Mouse (Mus musculus): ENCODE measurements around the gene Llph. TPM values are rescaled to one million over a fixed set of nuclear protein-coding genes. Genes with fewer than 3 reads are reported as not detected.

The Llph gene
- polyA plus RNA-seq, 1 experiment, result 4.0 TPM

DNA sequence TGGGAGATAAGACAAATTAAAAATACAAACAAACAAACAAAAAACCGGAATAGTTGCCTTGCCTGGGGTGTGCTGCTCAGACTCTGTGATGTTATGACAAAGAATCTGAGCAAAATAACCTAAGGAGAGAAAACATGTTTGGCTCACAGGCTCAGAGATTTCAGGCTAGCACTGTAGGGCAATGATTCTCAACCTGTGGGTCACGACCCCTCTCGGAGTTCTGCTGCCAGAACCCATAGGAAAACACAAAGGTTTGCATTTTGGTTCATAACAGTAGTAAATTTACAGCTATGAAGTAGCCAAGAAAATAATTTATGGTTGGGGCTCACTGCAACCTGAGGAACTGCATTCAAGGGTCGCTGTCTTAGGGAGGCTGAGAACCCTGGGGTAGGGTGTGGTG lies 34.6 kb upstream of the Llph start:
- Histone ChIP-seq H3K4me1 (ENCODE audit: control insufficient read depth, insufficient read depth, low read length) (no peaks in the 10 kb centered on the region; the same call in 1 of the 2 replicates), H3K27me3 (ENCODE audit: control insufficient read depth, insufficient read depth, low read length) (no peaks in the 10 kb centered on the region), H3K27ac (ENCODE audit: control insufficient read depth, insufficient read depth, low read depth, low read length) (no peak overlapping the region), H3K36me3 (ENCODE audit: control insufficient read depth, insufficient read depth, low read length) (no peaks in the 10 kb centered on the region), H3K4me3 (ENCODE audit: control insufficient read depth, low read depth, low read length) (no peak overlapping the region)
- TF ChIP-seq POLR2A (IDR thresholded peaks at IDR 0.05; ENCODE audit: control insufficient read depth, low read depth, low read length) (no peak), CTCF (IDR thresholded peaks at IDR 0.05; ENCODE audit: control insufficient read depth, insufficient read depth, insufficient replicate concordance, low read depth, low read length) (no peak)

DNA sequence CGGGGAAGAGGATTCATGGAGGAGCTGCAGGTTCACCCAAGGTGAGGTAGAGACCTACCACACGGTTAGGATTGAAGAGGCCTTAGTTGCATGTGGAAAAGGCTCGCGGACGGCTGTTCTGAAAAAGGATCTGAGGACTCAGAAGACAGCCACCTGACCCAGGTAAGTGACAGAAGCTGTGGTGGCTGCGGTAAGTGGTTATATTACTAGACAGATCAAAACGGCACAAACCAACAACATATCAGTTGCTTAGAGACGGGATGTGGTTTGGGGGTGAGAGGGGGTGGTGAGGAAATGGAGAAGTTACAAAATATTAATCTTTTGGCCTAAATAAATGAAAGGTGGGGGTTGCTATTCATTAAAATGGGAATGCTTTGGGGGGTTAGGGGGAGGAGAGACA lies 33.6 kb upstream of the Llph start:
- no peak overlapping the region for H3K4me3 ChIP-seq (ENCODE audit: control insufficient read depth, low read depth, low read length)
- no peaks in the 10 kb centered on the region for H3K36me3 ChIP-seq (ENCODE audit: control insufficient read depth, insufficient read depth, low read length)
- TF ChIP-seq CTCF (IDR thresholded peaks at IDR 0.05; ENCODE audit: control insufficient read depth, insufficient read depth, insufficient replicate concordance, low read depth, low read length), result no peak
- TF ChIP-seq POLR2A (IDR thresholded peaks at IDR 0.05; ENCODE audit: control insufficient read depth, low read depth, low read length), result no peak
- no peak overlapping the region for H3K27ac ChIP-seq (ENCODE audit: control insufficient read depth, insufficient read depth, low read depth, low read length)
- no peaks in the 10 kb centered on the region for H3K27me3 ChIP-seq (ENCODE audit: control insufficient read depth, insufficient read depth, low read length)
- no peaks in the 10 kb centered on the region; the same call in 1 of the 2 replicates for H3K4me1 ChIP-seq (ENCODE audit: control insufficient read depth, insufficient read depth, low read length)

DNA sequence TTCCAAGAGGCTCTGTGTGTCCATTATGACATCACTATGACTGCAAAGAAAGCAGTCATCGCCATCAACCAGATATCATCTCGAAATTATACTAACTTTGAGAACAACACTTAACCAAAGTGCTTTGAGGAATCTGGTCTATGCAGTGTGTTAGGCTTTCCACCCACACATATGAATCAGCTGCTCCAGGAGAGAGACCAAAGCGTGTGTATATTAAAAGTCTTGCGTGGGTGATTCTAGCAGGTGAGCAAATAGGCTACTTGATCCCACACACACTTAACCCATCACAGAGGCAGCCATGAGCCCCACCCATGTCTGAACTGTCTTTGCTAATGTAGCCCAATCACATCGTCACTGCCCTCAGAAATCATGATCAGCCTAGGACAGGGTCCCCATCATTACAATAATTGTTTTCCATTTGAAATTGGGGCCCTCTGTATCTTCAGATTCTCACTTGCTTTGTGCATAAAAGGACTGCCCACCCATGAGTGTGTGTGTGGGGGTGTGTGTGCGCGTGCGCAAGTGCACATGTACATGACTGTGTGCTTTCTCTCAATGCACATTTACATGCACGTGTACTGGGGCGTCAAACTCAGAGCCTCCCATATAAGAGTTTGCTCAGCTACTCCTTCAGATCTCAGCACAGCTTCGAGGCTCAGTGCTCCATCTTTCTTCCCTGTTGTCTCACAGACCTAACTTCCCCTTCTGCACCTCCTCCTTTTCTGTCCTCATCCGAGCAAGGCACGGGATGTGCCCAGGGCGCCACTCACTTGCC lies 29.6 kb upstream of the Llph start:
- Histone ChIP-seq H3K27ac (ENCODE audit: control insufficient read depth, insufficient read depth, low read depth, low read length) (no peak overlapping the region), H3K27me3 (ENCODE audit: control insufficient read depth, insufficient read depth, low read length) (no peaks in the 10 kb centered on the region; the same call in 1 of the 2 replicates), H3K4me3 (ENCODE audit: control insufficient read depth, low read depth, low read length) (no peak overlapping the region), H3K36me3 (ENCODE audit: control insufficient read depth, insufficient read depth, low read length) (no peaks in the 10 kb centered on the region), H3K4me1 (ENCODE audit: control insufficient read depth, insufficient read depth, low read length) (peaks cover 4% of the 10 kb centered on the region)
- no peak for TF ChIP-seq POLR2A (IDR thresholded peaks at IDR 0.05; ENCODE audit: control insufficient read depth, low read depth, low read length)
- no peak for TF ChIP-seq CTCF (IDR thresholded peaks at IDR 0.05; ENCODE audit: control insufficient read depth, insufficient read depth, insufficient replicate concordance, low read depth, low read length)

DNA sequence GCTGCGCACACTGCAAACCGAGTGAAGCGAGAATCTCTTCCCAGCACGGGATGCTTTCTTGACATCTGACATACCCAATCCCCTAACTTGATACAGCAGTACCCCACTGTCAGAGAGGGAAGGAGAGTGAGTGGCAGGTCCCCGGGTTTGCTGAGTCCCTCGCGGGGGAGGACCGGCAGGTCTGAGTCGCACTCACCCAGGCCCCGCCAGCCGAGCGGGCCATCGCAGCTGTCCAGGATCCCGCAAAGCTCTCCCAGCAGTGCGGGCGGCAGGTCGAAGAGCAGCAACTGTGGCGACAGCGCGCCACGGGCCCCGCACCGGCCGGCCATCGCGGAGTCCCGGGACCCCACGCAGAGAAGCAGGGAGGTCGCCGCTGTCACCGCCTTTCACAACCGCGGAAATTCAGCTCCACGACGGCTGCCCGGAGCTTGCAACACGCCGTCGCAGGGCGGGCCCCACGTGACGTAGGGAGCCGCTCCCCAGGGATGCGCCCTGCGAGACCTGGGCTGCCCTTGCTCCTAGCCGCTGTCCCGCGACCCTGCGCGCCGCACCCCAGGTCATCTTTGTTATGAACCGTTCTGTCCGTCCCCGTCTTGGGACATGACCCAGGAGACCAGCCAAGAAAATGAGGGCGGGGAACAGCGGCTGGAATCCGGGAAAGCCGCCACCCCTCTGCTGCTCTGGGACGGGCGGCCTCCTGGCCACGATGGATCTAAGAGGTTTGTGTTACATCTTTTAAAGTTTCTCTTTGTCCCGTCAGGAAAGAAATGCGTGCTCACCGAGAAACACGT lies 25.5 kb upstream of the Llph start, which contains the start of gene Tmbim4:
TSS of gene Tmbim4 (plus strand) at position 460 of the 791 bp plus-strand sequence.
- Histone ChIP-seq H3K4me1 (ENCODE audit: control insufficient read depth, insufficient read depth, low read length) (peaks cover 6% of the 10 kb centered on the region), H3K27ac (ENCODE audit: control insufficient read depth, insufficient read depth, low read depth, low read length) (peak within 1 kb of the TSS; percentile 46), H3K4me3 (ENCODE audit: control insufficient read depth, low read depth, low read length) (peak within 1 kb of the TSS; percentile 71), H3K27me3 (ENCODE audit: control insufficient read depth, insufficient read depth, low read length) (no peaks in the 10 kb centered on the region; the same call in 1 of the 2 replicates), H3K36me3 (ENCODE audit: control insufficient read depth, insufficient read depth, low read length) (no peaks in the 10 kb centered on the region)
- no peak for TF ChIP-seq CTCF (IDR thresholded peaks at IDR 0.05; ENCODE audit: control insufficient read depth, insufficient read depth, insufficient replicate concordance, low read depth, low read length)
- TF ChIP-seq POLR2A (IDR thresholded peaks at IDR 0.05; ENCODE audit: control insufficient read depth, low read depth, low read length), result no peak

DNA sequence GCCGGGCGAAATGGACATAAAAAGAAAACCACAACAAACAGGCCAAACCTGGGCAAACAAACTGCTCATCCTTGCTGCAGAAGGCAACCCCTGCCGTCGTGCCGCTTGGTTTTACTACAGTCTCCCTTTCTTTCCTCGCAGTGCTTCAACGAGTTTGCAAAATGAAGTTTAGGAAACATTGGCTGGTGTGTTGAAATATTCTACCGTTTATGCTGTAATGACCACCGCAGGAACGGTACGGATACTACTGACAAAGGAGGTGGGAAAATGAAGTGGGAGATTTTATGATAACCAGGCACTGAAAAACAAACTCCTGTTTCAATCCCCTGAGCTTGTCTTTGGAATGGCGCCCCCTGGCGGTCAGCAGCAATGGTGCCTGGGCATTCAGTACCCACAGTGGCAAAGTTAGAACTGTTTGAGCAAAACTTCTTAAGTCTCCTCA lies 24.9 kb upstream of the Llph start, which contains the start of gene Irak3:
TSS of gene Irak3 (minus strand) at position 170 of the 442 bp plus-strand sequence.
- no peaks in the 10 kb centered on the region; the same call in 1 of the 2 replicates for H3K27me3 ChIP-seq (ENCODE audit: control insufficient read depth, insufficient read depth, low read length)
- H3K4me3 ChIP-seq (ENCODE audit: control insufficient read depth, low read depth, low read length), result peak within 1 kb of the TSS; percentile 71
- H3K36me3 ChIP-seq (ENCODE audit: control insufficient read depth, insufficient read depth, low read length), result no peaks in the 10 kb centered on the region
- H3K4me1 ChIP-seq (ENCODE audit: control insufficient read depth, insufficient read depth, low read length), result peaks cover 6% of the 10 kb centered on the region
- TF ChIP-seq CTCF (IDR thresholded peaks at IDR 0.05; ENCODE audit: control insufficient read depth, insufficient read depth, insufficient replicate concordance, low read depth, low read length) (peak; percentile 97), POLR2A (IDR thresholded peaks at IDR 0.05; ENCODE audit: control insufficient read depth, low read depth, low read length) (no peak)
- peak within 1 kb of the TSS; percentile 46 for H3K27ac ChIP-seq (ENCODE audit: control insufficient read depth, insufficient read depth, low read depth, low read length)

DNA sequence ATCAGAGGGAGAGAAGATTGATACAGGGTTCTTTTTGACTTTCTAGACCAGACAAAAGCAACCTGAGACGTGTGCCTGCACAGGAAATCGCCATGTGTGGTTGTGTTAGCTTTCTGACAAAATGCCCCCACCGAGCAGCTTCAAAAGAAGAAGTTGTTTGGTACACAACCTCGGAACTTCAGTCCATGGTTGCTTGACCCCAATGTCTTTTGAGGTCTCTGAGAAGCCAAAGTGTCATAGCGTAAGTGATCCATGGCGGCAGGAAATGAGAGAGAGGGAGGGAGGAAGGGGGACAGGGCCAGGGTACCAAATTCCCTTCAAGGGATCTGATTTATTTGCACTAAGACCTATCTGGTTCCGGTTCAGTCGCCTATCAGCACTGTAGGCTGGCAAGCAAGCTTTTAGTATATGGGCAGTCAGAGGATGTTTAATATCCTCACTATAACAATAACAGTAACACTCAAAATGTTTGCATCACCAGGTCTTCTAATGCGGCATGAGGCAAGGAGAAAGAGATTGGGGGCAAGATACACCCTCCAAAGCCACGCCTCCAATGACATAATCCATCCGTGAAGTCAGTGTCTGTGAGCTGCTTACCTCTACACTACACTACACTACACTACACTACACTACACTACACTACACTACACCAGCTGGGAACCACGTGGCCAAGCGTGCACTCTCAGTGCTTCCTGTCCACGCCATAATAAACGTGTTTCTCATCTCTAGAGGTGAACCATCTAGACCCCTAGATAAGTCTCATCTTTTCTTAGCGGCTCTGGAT lies 24.2 kb upstream of the Llph start:
- Histone ChIP-seq H3K27ac (ENCODE audit: control insufficient read depth, insufficient read depth, low read depth, low read length) (no peak overlapping the region), H3K4me3 (ENCODE audit: control insufficient read depth, low read depth, low read length) (no peak overlapping the region), H3K36me3 (ENCODE audit: control insufficient read depth, insufficient read depth, low read length) (no peaks in the 10 kb centered on the region), H3K27me3 (ENCODE audit: control insufficient read depth, insufficient read depth, low read length) (no peaks in the 10 kb centered on the region; the same call in 1 of the 2 replicates), H3K4me1 (ENCODE audit: control insufficient read depth, insufficient read depth, low read length) (peaks cover 6% of the 10 kb centered on the region)
- TF ChIP-seq POLR2A (IDR thresholded peaks at IDR 0.05; ENCODE audit: control insufficient read depth, low read depth, low read length) (no peak), CTCF (IDR thresholded peaks at IDR 0.05; ENCODE audit: control insufficient read depth, insufficient read depth, insufficient replicate concordance, low read depth, low read length) (no peak)

All from testis, adult 2 months (tissue).